Mouse (Mus musculus) left cerebral cortex, adult 9 months (tissue): ENCODE measurements around the gene Usp3.
A peak's percentile ranks its signal among the peaks of the same experiment; 100 is the strongest.

ENCODE experiments used
- DNase-seq, 2 experiments: peaks; one replicate each; pipeline ENCODE4 v3.0.0; 2022; ENCODE audit warnings: low spot score in 2 of 2

The Usp3 gene

GRCm38 (mm10) chr9:66592708-66593612 is at the start of gene Usp3:
Usp3 (minus strand) TSS chr9:66593142.
- peak; percentile 83 to 95 for DNase-seq

- DNase-seq = no peak
Observed at GRCm38 (mm10) chr9:66640491-66640890, 47.5 kb upstream of the Usp3 start.

GRCm38 (mm10) chr9:66639626-66640025 is 46.7 kb upstream of the Usp3 start:
- no peak for DNase-seq

GRCm38 (mm10) chr9:66632441-66632840 is 39.5 kb upstream of the Usp3 start:
- no peak for DNase-seq

- no peak for DNase-seq
Observed at GRCm38 (mm10) chr9:66630931-66631330, 38.0 kb upstream of the Usp3 start.

- no peak for DNase-seq
Observed at GRCm38 (mm10) chr9:66626661-66627060, 33.7 kb upstream of the Usp3 start.

- no peak for DNase-seq
Observed at GRCm38 (mm10) chr9:66625974-66626530, 33.1 kb upstream of the Usp3 start.

GRCm38 (mm10) chr9:66624873-66625272 is 31.9 kb upstream of the Usp3 start:
- no peak for DNase-seq

- no peak for DNase-seq
Observed at GRCm38 (mm10) chr9:66623627-66624026, 30.7 kb upstream of the Usp3 start.

- no peak for DNase-seq
Observed at GRCm38 (mm10) chr9:66620581-66620981, 27.6 kb upstream of the Usp3 start.

GRCm38 (mm10) chr9:66620055-66620454 is 27.1 kb upstream of the Usp3 start:
- DNase-seq = no peak

- no peak for DNase-seq
Observed at GRCm38 (mm10) chr9:66617812-66618211, 24.9 kb upstream of the Usp3 start.

- DNase-seq = no peak
Observed at GRCm38 (mm10) chr9:66616858-66617257, 23.9 kb upstream of the Usp3 start.

GRCm38 (mm10) chr9:66615141-66615540 is 22.2 kb upstream of the Usp3 start:
- DNase-seq = no peak

GRCm38 (mm10) chr9:66614547-66614946 is 21.6 kb upstream of the Usp3 start:
- DNase-seq = no peak

GRCm38 (mm10) chr9:66613667-66614066 is 20.7 kb upstream of the Usp3 start:
- DNase-seq = no peak

- peak; percentile 58 to 91 for DNase-seq
Observed at GRCm38 (mm10) chr9:66611478-66612093, 18.6 kb upstream of the Usp3 start.

- DNase-seq = no peak
Observed at GRCm38 (mm10) chr9:66608817-66609345, 15.9 kb upstream of the Usp3 start.

- no peak for DNase-seq
Observed at GRCm38 (mm10) chr9:66606851-66607250, 13.9 kb upstream of the Usp3 start.

- DNase-seq = no peak
Observed at GRCm38 (mm10) chr9:66605876-66606750, 13.2 kb upstream of the Usp3 start.
